Mouse (Mus musculus): ENCODE measurements around the gene Olfr267.

Gene Olfr267

GRCm38 (mm10) chr4:58787616-58788015 lies at the start of gene Olfr267:
Gene Olfr267 (minus strand): TSS chr4:58787716.
- POLR2A ChIA-PET, result no interaction called here
- CTCF ChIA-PET, result interaction anchor here in 1 of 4 experiments (0.9 kb wide), 1 partner anchor 9 kb away, joined by 3 read pairs; no protein-coding TSS in a partner anchor

GRCm38 (mm10) chr4:58832908-58833307 lies 45.4 kb upstream of the Olfr267 start:
- CTCF ChIA-PET, result no interaction called here
- POLR2A ChIA-PET, result no interaction called here

GRCm38 (mm10) chr4:58825921-58826320 lies 38.4 kb upstream of the Olfr267 start:
- ChIA-PET CTCF (interaction anchor here in 1 of 4 experiments (0.8 kb wide), 1 partner anchor 11 kb away, joined by 3 read pairs; no protein-coding TSS in a partner anchor), POLR2A (no interaction called here)

- CTCF ChIA-PET, result no interaction called here
- POLR2A ChIA-PET, result no interaction called here
Observed at GRCm38 (mm10) chr4:58786659-58787058, 857 bp downstream of the Olfr267 start.

- ChIA-PET CTCF (no interaction called here), POLR2A (no interaction called here)
Observed at GRCm38 (mm10) chr4:58763417-58763816, 24.1 kb downstream of the Olfr267 start.

- ChIA-PET CTCF (no interaction called here), POLR2A (interaction anchor here in 1 of 4 experiments (0.6 to 1.3 kb wide), 2 partner anchors 35 to 102 kb away, joined by 3 to 8 read pairs; no protein-coding TSS in a partner anchor)
Observed at GRCm38 (mm10) chr4:58749510-58749909, 38.0 kb downstream of the Olfr267 start.

- CTCF ChIA-PET, result interaction anchor here in 1 of 4 experiments (0.6 kb wide), 1 partner anchor 52 kb away, joined by 6 read pairs; no protein-coding TSS in a partner anchor
- POLR2A ChIA-PET, result interaction anchor here in 2 of 4 experiments (0.5 to 1.3 kb wide), 3 partner anchors 35 to 306 kb away, joined by 3 to 8 read pairs (median 3); no protein-coding TSS in a partner anchor
Observed at GRCm38 (mm10) chr4:58749101-58749500, 38.4 kb downstream of the Olfr267 start.

- ChIA-PET POLR2A (interaction anchor here in 1 of 4 experiments (0.5 to 1.1 kb wide), 3 partner anchors 19 to 646 kb away, joined by 3 to 4 read pairs (median 3); partner anchors contain the start of gene Lpar1), CTCF (interaction anchor here in 2 of 4 experiments (0.5 to 0.9 kb wide), 2 partner anchors 232 to 330 kb away, joined by 3 to 4 read pairs; no protein-coding TSS in a partner anchor)
Observed at GRCm38 (mm10) chr4:58745583-58746222, 41.8 kb downstream of the Olfr267 start.

- CTCF ChIA-PET, result no interaction called here
Observed at GRCm38 (mm10) chr4:58736867-58737633, 50.5 kb downstream of the Olfr267 start.

More at GRCm38 (mm10) chr4:58736867-58737633, 50.5 kb downstream of the Olfr267 start:
- POLR2A ChIA-PET, result no interaction called here

Measured in embryonic stem cell, embryonic (primary cell).